Mouse (Mus musculus) neural tube, embryonic 12.5 days (tissue): ENCODE data around the gene Lyzl6. TPM values are rescaled to one million over a fixed set of nuclear protein-coding genes. Genes with fewer than 3 reads are reported as not detected.
A peak's percentile ranks its signal among the peaks of the same experiment; 100 is the strongest.

Experiments
- ATAC-seq: fragments of 200-750 bp; cut with Nextera tagmentation; 2 replicates; pipeline ENCODE4 v1.8.0; 2017; ENCODE audit warnings: low read depth, mild to moderate bottlenecking, moderate TSS enrichment, moderate library complexity; ENCODE audit not compliant: low FRiP score
- H3K27ac ChIP-seq: fragments of 300-500 bp; sonication (generic); 2 replicates; pipeline ENCODE4 v1.5.1; 2016
- H3K27me3 ChIP-seq: fragments of 300-500 bp; sonication (generic); replicated peaks from 2 replicates; pipeline ENCODE4 v1.6.1; 2016; ENCODE audit warnings: mild to moderate bottlenecking
- H3K36me3 ChIP-seq: fragments of 300-500 bp; sonication (generic); 2 replicates; pipeline ENCODE4 v1.6.1; 2016; ENCODE audit warnings: mild to moderate bottlenecking
- H3K4me1 ChIP-seq: fragments of 300-500 bp; sonication (generic); 2 replicates; pipeline ENCODE4 v1.6.1; 2016
- H3K4me2 ChIP-seq: fragments of 300-500 bp; sonication (generic); replicated peaks from 2 replicates; pipeline ENCODE4 v1.6.1; 2016; ENCODE audit warnings: mild to moderate bottlenecking
- H3K4me3 ChIP-seq: fragments of 300-500 bp; sonication (generic); 2 replicates; pipeline ENCODE4 v1.5.1; 2016
- H3K9ac ChIP-seq: fragments of 300-500 bp; sonication (generic); 2 replicates; pipeline ENCODE4 v1.6.1; 2016; ENCODE audit warnings: mild to moderate bottlenecking
- H3K9me3 ChIP-seq: fragments of 300-500 bp; sonication (generic); 2 replicates; pipeline ENCODE4 v1.6.1; 2016; ENCODE audit warnings: mild to moderate bottlenecking
- WGBS: fragments of 180-500 bp; shearing (Covaris S2); methylation state at CpG from one replicate; pipeline ENCODE4 v1.1.7; 2016; 5-methylcytosine and 5-hydroxymethylcytosine counted together
- polyA plus RNA-seq: library from polyadenylated mRNA; unstranded; fragments of >200 nt; fragmentation: Nextera tagmentation; extraction: Ambion mirVana; gene quantifications from 2 replicates; pipeline ENCODE4 v1.2.1, GENCODE M21; 2016

Gene Lyzl6
- polyA plus RNA-seq, 1 experiment from 2014 or later, result not detected

DNA sequence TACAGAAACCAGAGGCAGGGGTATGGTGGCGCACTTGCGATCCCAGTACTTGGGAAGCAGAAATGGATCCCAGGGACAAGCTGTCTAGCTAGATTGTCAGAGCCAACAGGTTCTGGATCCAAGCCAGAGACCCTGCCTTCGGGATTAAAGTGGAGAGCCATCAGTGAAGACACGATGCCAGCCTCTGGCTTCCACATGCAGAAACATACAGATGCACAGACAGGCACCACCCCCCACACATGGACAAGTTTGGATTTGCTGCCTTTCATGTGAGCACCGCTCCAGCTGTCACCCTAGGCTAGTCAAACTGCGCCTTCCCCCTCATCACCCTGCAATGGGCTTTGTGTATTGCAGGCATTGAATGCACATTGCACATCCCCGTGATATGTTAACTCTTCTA lies 19.5 kb upstream of the Lyzl6 start:
- WGBS, result 81% methylated on average over 7 of the region's 7 CpGs
- Histone ChIP-seq H3K27me3 (peaks cover 21% of the 10 kb centered on the region), H3K9ac (no peak overlapping the region), H3K4me2 (no peak overlapping the region), H3K4me3 (no peak overlapping the region), H3K9me3 (no peaks in the 10 kb centered on the region), H3K4me1 (no peaks in the 10 kb centered on the region), H3K36me3 (no peaks in the 10 kb centered on the region), H3K27ac (no peak overlapping the region)
- ATAC-seq, result no peak

DNA sequence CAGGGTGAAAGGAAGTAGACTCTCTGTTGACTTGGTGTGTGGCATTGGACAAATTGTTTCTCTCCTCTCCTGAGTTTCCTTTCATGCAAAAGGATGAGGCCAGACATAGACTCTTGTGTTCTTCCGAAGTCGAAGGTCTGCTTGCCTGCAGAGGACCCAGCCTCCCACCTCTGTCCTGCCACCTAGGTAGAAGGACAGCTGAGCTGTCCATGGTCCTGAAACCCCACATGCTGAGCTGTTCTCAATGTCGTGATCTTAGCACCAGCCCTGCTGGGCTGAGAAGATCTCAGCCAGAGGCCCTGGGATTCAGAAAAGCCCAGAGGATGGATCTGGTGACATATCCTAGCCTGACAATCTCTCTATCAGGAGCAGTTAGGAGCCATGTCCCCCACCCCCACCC lies 17.8 kb upstream of the Lyzl6 start:
- no peak for ATAC-seq
- Histone ChIP-seq H3K4me2 (no peak overlapping the region), H3K36me3 (no peaks in the 10 kb centered on the region), H3K9me3 (no peaks in the 10 kb centered on the region), H3K27ac (no peak overlapping the region), H3K27me3 (peaks cover 37% of the 10 kb centered on the region), H3K4me3 (no peak overlapping the region), H3K9ac (no peak overlapping the region), H3K4me1 (no peaks in the 10 kb centered on the region)
- 6% methylated on average over 3 of the region's 3 CpGs for WGBS

DNA sequence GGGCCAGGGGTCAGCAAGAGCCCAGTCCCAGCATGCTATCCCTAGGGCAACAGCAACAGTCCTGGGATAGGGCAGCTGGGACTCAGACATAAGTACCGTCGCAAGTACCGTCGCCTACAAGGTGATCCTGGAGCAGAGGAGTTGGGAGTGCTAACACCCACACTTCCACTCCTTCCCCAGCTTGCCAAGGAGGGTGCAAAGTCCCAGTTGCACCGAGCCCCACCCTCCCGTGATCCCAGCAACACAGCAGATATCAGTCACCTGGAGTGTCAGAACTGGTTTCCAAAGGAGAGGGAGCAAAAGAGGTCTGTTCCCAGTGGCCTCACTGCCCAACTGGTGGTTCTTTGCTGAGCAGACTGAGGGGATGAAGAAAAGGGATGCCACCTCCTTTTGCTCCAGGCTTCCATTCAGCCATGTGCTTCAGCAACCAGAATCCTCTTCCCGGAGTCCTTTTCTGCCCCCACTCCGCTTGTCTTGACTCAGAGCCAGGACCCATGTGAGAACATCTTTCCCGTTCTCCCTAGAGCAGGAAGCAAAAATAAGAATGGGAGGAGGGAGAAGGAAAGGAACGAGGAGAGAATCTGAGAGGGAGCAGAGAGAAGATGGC lies 14.8 kb upstream of the Lyzl6 start:
- Histone ChIP-seq H3K9me3 (no peaks in the 10 kb centered on the region), H3K4me1 (peaks cover 14% of the 10 kb centered on the region), H3K36me3 (no peaks in the 10 kb centered on the region), H3K4me2 (no peak overlapping the region), H3K4me3 (no peak overlapping the region), H3K27me3 (peaks cover 67% of the 10 kb centered on the region), H3K9ac (no peak overlapping the region), H3K27ac (no peak overlapping the region)
- WGBS, result 75% methylated on average over 10 of the region's 10 CpGs
- no peak for ATAC-seq

DNA sequence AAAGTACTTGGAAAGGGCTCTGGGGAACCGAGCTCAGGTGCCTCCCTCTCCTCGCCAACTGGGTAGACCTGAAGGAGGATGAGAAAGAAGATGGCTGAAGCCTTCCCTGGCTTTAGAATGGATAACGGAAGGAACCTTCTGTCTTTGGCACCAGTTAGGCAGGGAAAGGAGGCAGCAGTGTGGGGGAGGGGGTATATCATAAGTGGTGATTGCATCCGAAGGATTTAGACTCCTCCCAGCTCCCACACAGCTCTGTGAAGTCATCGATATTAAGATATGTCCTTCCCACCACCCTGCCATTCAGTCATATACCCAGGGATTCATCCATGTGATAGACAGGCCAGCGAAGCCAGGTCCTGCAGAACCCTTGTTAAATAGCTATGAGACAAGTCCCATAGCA lies 12.7 kb upstream of the Lyzl6 start:
- Histone ChIP-seq H3K27ac (no peak overlapping the region), H3K4me2 (no peak overlapping the region), H3K9me3 (no peaks in the 10 kb centered on the region), H3K9ac (no peak overlapping the region), H3K4me1 (peaks cover 14% of the 10 kb centered on the region), H3K4me3 (no peak overlapping the region), H3K36me3 (no peaks in the 10 kb centered on the region), H3K27me3 (peaks cover 84% of the 10 kb centered on the region)
- no peak for ATAC-seq
- WGBS, result 81% methylated on average over 6 of the region's 6 CpGs

DNA sequence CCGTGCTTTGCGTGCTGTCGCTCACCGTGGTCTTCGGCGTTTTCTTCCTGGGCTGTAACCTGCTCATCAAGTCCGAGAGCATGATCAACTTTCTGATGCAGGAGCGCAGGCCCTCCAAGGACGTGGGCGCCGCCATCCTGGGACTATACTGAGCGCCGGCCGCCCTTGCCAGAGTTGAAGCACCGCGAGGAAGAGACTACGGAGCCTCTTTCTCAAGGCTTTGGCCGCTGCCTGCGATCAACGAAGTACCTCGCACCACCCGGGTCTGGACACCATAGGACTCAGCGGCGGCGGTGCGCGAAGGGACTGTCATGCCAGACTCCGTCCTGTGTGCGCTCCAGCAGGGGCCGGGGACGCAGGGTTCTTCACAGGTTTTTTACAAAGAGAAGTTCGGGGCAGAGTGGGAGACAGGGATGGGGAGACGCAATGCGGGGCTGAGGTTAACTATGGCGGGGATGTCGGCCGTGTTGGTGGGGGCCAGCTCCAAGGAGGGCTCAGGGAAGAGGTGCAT lies 11.3 kb upstream of the Lyzl6 start:
- H3K4me1 ChIP-seq, result peaks cover 14% of the 10 kb centered on the region
- H3K9me3 ChIP-seq, result no peaks in the 10 kb centered on the region
- H3K36me3 ChIP-seq, result no peaks in the 10 kb centered on the region
- WGBS, result 2% methylated on average over 37 of the region's 37 CpGs
- H3K27me3 ChIP-seq, result peaks cover 76% of the 10 kb centered on the region
- H3K27ac ChIP-seq, result no peak overlapping the region
- peak overlapping the region; percentile 21; the same call in 1 of the 2 replicates for H3K9ac ChIP-seq
- no peak for ATAC-seq
- peak overlapping the region; percentile 30 for H3K4me3 ChIP-seq
- H3K4me2 ChIP-seq, result peak overlapping the region; percentile 65

DNA sequence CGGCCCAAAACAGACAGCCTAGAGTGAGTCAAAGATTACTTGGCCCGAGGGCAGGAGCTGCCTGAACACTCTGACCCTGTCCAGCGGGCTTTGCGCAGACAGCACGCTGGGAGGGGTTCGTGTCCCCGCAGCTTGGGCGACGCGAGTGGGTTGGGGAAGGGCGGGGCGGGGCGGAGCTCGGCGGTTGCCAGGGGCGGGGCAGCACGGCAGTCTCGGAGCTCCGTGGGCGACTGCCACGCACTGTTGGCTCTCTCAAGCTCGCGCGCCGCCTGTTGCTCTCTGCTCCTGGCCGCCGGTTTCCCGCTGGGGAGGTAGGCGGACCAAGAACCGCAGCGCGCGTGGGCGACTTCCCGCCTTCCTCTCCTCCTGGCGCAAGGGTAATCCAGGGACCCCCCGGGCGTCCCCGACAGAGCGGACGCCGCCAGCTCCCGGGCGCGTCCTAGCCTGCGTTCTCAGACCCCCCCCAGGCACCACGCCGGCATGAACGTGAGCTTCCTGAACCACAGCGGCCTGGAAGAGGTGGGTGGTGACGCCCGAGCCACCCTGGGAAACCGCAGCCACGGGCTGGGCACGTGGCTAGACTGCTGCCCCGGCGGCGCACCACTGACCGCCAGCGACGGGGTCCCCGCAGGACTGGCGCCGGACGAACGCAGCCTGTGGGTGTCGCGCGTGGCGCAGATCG lies 10.8 kb upstream of the Lyzl6 start, which contains the start of gene Rprml:
Rprml (plus strand) TSS at position 270 of the 682 bp plus-strand sequence.
- Histone ChIP-seq H3K4me1 (peaks cover 14% of the 10 kb centered on the region), H3K4me2 (peak within 1 kb of the TSS; percentile 65), H3K9me3 (no peaks in the 10 kb centered on the region), H3K27me3 (peaks cover 73% of the 10 kb centered on the region), H3K4me3 (peak within 1 kb of the TSS; percentile 30), H3K9ac (peak within 1 kb of the TSS; percentile 21; the same call in 1 of the 2 replicates), H3K36me3 (no peaks in the 10 kb centered on the region), H3K27ac (no peak within 1 kb of the TSS)
- WGBS, result 1% methylated on average over 71 of the region's 71 CpGs
- no peak for ATAC-seq

DNA sequence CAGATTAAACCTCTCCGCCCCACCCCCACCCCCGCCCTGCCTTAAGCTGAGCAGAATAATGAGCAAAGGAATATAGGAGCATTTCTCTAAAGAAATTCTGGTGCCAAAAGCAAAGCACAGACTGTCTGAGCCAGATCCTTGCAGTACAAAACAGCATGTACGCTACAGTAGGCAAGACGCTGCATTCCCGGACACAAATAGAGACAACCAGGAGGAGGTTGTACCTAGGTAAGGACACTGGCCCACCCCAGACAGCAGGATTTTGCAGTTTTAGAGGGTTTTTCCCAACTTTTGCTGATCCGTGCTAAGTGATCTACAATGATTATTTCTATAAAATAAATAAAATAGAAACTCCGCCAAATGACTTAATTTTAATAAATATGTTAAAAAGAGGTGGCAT lies 10.0 kb upstream of the Lyzl6 start:
- Histone ChIP-seq H3K4me1 (peaks cover 14% of the 10 kb centered on the region), H3K9me3 (no peaks in the 10 kb centered on the region), H3K4me3 (no peak overlapping the region), H3K4me2 (no peak overlapping the region), H3K9ac (no peak overlapping the region), H3K27me3 (peaks cover 70% of the 10 kb centered on the region), H3K27ac (no peak overlapping the region), H3K36me3 (no peaks in the 10 kb centered on the region)
- WGBS, result 34% methylated on average over 7 of the region's 7 CpGs
- ATAC-seq, result no peak

DNA sequence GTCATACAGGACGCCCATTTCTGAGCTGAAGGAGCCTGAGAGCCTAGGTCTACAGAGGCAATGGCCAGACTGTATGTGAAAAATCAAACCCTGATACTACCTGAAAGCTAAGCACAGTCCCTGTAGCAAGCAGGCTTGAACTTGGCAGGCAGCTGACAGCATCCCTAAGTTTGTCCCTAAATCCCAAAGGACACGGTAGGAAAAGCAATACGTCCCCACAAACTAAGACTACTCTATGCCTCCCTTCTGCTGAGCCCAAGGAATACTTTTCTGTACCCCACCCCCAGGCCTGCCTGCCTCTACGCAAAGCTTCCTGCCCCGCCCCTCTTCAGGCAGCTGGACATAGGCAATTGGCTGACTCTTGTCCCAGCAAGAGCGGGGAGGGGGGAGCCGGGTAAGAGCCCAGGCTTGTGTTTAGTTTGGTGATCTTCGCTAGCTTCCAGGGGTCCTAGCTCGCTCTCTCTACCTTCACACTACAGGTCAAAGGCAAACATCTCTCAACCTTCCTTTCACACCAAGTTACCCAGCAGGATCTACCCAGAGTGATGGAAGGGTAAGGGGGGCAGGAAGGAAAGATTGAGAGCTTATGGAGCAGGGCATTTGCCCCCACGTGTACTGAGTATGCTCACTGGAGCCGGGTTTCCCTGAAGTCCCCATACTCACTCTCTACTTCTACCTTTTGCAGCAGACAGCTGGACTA lies 9.4 kb upstream of the Lyzl6 start:
- peaks cover 69% of the 10 kb centered on the region for H3K27me3 ChIP-seq
- ATAC-seq, result no peak
- no peak overlapping the region for H3K4me2 ChIP-seq
- WGBS, result 10% methylated on average over 11 of the region's 11 CpGs
- no peak overlapping the region for H3K9ac ChIP-seq
- H3K27ac ChIP-seq, result no peak overlapping the region
- H3K4me1 ChIP-seq, result peaks cover 14% of the 10 kb centered on the region
- no peak overlapping the region for H3K4me3 ChIP-seq
- H3K36me3 ChIP-seq, result no peaks in the 10 kb centered on the region
- H3K9me3 ChIP-seq, result no peaks in the 10 kb centered on the region

DNA sequence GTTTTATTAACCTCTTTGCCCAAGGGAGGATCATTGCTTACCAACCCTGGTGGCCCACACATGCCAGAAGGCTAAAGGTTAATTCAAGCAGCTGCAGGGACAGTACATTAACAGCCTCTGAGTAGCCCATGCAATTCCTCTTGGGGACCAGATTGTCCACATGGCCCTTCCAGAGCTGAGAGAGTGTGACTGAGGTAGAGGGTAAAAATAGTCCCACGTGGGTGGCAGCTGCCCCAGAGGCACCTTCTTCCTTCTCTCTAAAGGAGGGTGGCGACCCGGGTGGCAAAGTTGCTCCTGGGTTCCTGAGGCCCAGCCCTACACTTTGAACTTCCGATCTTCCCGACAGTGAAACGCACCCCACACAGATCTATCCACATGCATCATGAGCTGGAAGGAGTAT lies 7.6 kb upstream of the Lyzl6 start:
- Histone ChIP-seq H3K4me3 (no peak overlapping the region), H3K4me1 (peaks cover 14% of the 10 kb centered on the region), H3K4me2 (no peak overlapping the region), H3K9me3 (no peaks in the 10 kb centered on the region), H3K27ac (no peak overlapping the region), H3K9ac (no peak overlapping the region), H3K36me3 (no peaks in the 10 kb centered on the region), H3K27me3 (peaks cover 52% of the 10 kb centered on the region)
- no peak for ATAC-seq
- 80% methylated on average over 6 of the region's 6 CpGs for WGBS

DNA sequence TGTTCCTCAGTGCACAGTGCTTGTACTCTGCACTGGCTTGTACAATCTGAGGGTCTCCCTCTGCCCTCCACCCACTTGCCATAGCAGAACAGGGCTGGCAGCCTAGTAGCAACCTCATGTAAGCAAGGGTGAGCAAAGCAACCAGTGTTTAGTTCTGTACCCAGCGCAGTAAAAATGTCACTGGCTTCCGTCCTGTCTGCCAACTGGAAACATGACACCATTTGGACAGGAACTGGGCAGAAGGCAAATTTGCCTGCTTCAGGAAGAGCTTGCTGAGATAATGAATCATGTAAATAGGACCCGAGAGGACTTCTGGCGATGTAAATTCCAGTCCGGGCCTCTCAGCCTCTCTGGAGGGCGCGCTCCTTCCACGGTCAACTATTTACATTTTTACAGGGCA lies 7.0 kb upstream of the Lyzl6 start:
- no peak overlapping the region for H3K4me2 ChIP-seq
- no peak overlapping the region for H3K4me3 ChIP-seq
- no peak for ATAC-seq
- no peaks in the 10 kb centered on the region for H3K36me3 ChIP-seq
- no peaks in the 10 kb centered on the region for H3K9me3 ChIP-seq
- peaks cover 46% of the 10 kb centered on the region for H3K27me3 ChIP-seq
- no peak overlapping the region for H3K27ac ChIP-seq
- 67% methylated on average over 8 of the region's 8 CpGs for WGBS
- no peak overlapping the region for H3K9ac ChIP-seq
- H3K4me1 ChIP-seq, result peaks cover 14% of the 10 kb centered on the region

DNA sequence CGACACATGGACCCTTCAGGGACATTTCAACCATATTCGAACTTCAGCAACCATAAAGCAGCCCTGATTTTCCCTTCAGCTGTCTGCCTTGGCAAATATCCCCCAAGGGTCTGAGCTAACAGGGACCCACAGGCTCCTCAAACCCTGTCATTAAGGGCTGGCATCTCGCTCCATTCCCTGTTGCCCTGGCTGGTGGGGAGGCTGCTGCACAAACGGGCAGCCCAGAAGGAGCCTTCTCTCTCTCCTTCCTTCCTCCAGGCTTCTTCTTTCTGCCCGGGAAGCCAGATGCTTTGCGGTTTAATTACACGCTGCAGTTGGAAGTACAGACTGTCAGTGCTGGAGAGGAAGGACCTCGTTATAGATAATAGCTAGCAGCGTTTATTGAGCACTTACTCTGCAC lies 4.5 kb upstream of the Lyzl6 start:
- 71% methylated on average over 9 of the region's 9 CpGs for WGBS
- Histone ChIP-seq H3K36me3 (no peaks in the 10 kb centered on the region), H3K9ac (no peak overlapping the region), H3K4me2 (no peak overlapping the region), H3K27me3 (peaks cover 27% of the 10 kb centered on the region), H3K4me3 (no peak overlapping the region), H3K27ac (no peak overlapping the region), H3K9me3 (no peaks in the 10 kb centered on the region), H3K4me1 (no peaks in the 10 kb centered on the region)
- no peak for ATAC-seq

DNA sequence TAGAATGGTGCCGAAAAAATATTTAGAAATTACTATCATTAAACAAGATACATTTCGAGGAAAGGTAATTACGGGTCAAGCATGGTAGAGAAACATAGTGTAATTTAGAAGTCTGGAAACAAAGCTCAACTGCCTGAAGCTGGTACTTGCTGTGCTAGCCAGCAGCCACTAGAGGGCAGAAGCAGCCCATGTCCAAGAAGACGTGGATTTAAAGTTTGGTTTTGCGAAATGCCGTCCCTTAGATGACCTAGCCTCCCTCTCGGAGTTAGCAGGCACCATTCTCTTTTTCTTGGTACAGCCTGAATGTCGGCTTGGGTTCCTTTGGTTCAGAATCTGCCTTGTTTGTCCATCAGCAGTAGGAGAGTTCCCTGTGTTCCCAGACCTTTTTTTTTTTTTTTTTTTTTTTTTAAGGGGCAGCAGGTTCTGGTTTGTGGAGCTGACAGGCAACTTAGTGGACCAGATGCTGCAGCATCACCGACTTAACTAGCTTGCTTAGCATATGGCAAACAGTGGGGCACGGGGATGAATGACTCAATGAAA lies 787 bp upstream of the Lyzl6 start:
- 4% methylated on average over 10 of the region's 10 CpGs for WGBS
- Histone ChIP-seq H3K9ac (no peak overlapping the region), H3K9me3 (no peaks in the 10 kb centered on the region), H3K4me1 (no peaks in the 10 kb centered on the region), H3K36me3 (no peaks in the 10 kb centered on the region), H3K4me2 (no peak overlapping the region), H3K27ac (no peak overlapping the region), H3K4me3 (no peak overlapping the region), H3K27me3 (peaks cover 13% of the 10 kb centered on the region; the same call in 1 of the 2 replicates)
- ATAC-seq, result no peak
